Mouse (Mus musculus): Measurements from ENCODE around the gene Zscan2.
A peak's percentile ranks its signal among the peaks of the same experiment; 100 is the strongest.
"Not testable (repeated sequence)": the region's sequence is repeated elsewhere in the genome, so short reads cannot be mapped to it uniquely, and the experiment has no call there.

The Zscan2 gene

DNA sequence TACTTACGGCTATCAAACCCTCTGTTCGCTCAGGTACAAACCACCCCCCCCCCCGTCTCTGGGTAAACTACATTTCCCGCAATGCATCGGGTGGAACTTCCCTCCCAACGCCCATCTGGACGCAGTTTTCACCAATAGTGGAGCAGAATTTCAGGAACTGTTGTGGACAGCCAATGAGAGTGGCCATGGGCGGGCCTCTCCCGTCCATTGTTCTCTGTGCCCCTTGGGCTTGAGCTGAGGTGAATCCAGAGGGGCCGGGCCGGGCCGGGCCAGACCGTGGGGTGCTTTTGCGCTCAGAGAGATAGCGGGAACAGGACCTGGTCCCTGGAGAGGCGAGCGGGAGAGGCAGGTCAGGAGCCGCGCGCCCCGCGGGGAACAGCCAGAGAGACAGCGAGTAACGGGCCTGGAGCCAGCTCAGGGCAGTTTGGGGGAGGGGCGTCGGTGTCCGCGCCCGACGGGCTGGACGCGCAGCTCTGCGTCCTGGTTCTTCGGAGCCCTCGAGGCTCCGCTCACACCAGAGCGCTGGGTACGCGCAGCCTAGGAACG is at the start of gene Zscan2:
Gene Zscan2 (plus strand): TSS at position 192 of the 546 bp plus-strand sequence.
- peak; percentile 89 for DNase-seq

DNA sequence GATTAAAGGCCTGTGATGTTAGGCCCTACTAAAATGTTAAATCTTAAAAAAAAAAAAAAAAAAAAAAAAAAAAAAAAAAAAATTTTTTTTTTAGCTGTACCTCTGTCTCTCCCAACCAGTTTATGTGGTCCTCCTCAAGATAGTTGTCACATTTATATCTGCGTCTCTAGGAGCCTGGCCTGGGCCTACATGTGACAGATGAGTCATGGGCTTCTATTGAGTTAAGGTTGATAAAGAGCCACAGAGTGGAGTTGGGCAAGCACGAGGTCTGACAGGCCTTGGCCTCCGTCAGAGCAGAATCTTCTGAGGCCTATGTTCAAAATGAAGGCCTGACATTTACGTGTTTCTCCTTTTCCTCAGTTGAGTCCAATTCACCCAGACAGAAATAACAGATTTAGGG is 47.3 kb upstream of the Zscan2 start:
- DNase-seq: no peak

DNA sequence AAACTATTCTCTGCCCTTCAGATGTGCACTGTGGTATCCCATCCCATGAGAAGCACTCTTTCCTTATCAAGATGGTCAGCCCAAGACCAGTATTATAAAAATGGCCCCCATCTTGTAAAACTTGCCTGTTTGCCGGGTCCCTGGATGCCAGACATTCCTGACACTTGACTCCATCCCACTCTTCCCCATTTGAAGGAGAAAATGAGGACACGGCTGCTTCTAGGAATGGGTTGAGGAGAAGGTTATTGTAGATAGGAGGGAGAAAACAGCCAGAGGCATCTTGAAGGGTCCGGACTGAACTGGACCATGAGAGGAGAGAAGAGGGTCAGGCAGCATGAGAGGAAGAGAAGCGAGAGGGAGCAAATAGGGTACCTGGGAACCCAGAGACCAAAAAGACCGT is 44.1 kb upstream of the Zscan2 start:
- no peak for DNase-seq

DNA sequence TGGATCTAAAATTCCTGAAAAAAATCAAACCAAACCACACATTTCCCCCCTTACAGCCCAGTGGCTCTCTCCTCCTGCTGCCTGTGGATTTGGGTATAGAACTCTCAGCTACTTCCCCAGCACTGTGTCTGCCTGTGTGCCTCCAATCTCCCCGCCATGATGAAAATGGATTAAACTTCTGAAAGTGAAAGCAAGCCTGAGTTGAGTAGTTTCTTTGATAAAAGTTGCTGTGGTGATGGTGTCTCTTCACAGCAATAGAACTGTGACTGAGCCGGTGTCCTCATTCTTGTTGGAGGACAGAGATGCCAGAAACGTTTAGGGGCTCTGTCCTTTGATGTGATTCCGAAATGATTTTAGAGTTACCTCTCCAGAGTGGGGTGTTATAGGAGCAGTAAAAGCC is 39.9 kb upstream of the Zscan2 start:
- DNase-seq: no peak

GRCm38 (mm10) chr7:80823267-80823666 is 37.5 kb upstream of the Zscan2 start:
- DNase-seq: no peak

- no peak for DNase-seq
Observed at GRCm38 (mm10) chr7:80823875-80824682, 36.6 kb upstream of the Zscan2 start.

- no peak for DNase-seq
Observed at GRCm38 (mm10) chr7:80825843-80826403, 34.8 kb upstream of the Zscan2 start, which contains the start of gene Iqgap1. Iqgap1 (minus strand) TSS chr7:80825974.

- no peak for DNase-seq
Observed at GRCm38 (mm10) chr7:80828146-80828860, 32.4 kb upstream of the Zscan2 start.

- no peak for DNase-seq
Observed at GRCm38 (mm10) chr7:80830193-80830803, 30.4 kb upstream of the Zscan2 start.

DNA sequence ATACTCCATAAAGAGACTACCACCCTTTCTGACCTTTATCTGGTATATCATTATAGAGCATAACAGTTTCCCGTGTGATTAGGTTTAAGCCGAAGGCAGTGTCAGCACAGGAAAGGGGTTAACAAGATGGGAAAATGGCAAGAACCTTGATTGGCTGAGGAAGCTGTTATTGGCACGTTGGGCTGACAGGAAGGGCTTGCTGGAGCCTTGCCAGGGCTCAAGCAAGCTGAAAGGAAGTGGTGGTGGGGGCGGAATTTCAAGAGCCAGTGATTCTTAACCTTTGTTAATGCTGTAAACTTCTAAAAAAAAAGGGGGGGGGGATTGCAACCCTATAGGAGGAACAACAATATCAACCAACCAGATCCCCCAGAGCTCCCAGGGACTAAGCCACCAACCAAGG is 28.5 kb upstream of the Zscan2 start:
- no peak for DNase-seq

GRCm38 (mm10) chr7:80832996-80833650 is 27.6 kb upstream of the Zscan2 start:
- not testable (repeated sequence) for DNase-seq

GRCm38 (mm10) chr7:80833651-80834532 is 26.8 kb upstream of the Zscan2 start:
- DNase-seq: no peak

DNA sequence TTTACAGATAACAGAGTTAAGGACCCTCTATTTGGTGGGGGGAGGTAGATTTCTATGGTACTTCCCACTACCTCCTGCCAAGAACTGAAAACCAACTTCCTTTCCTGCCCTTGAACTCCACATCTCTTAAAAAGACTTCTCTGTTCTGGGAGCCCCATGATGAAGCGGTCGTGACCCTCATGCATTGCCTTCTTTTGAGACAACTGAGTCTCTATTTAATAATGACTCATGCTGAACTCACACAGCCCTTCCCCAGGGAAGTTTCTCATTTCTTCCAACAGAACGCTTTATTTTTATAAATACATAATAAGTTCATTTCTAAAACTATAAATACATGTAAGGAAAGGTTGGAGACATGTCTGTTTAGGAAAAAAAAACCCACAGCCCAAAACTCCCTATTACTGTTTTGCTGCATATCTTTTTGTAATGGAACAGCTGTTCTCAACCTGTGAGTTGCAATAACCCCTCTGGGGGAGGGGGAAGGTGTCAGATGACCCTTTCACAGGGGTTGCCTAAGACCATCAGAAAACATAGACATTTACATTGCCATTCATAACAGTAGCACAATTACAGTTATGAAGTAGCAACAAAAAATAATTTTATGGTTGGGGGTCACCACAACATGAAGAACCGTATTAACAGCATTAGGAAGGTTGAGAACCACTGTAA is 24.6 kb upstream of the Zscan2 start:
- DNase-seq: no peak

GRCm38 (mm10) chr7:80837736-80838135 is 23.0 kb upstream of the Zscan2 start:
- DNase-seq: no peak

- DNase-seq: no peak
Observed at GRCm38 (mm10) chr7:80838247-80838646, 22.5 kb upstream of the Zscan2 start.

DNA sequence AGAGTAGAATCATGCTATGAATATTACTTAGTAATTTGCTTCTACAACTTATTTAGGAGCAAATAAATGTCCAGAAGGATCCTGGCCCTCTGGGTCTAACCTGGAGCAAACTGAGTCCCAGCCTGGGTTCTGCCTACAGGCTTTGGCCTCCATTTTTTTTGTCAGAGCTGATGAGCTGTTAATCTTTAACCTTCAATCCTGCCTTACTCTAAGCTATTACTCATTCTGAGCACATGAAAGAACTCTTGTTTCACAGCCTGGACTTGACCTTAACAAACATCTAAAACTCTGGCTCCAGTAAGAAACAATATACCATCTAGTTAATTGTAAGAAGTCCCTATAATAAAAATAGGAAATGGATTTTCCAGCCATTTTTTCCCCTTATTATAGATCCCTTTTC is 21.0 kb upstream of the Zscan2 start:
- no peak for DNase-seq

DNA sequence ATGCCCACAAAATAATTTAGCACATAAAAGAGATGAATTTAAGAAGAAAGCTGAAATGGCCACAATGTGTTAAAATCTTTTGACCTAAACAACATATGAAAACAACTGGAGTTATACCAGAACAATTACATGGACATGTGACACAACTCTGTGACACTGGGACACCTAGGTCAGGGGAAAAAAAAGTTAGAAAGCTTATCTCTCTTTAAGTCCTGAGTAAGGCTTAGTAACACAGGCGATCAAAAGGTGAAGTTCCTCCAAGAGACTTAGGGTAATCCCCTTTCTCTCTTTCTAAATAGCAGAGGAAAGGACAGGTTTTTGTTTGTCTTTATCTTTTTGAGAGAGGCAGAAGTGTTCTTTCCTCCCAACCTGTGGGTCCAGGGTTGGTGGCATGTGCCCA is 20.5 kb upstream of the Zscan2 start:
- no peak for DNase-seq

DNA sequence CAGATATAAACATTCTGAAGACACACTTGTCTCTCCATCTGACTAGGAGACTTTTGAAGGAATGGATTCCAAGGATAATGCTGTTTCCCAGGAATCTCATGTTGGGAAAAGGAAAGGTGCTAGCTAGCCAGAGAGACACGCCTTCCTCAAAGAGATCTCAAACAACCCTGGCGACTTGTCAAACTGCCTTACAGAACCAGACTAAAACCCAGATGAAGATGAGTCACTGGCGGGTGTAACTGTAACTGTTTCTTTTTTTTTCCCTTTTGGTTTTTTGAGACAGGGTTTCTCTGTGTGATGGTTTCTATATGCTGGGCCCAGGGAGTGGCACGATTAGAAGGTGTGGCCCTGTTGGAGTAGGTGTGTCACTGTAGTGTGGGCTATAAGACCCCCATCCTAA is 19.8 kb upstream of the Zscan2 start:
- no peak for DNase-seq

DNA sequence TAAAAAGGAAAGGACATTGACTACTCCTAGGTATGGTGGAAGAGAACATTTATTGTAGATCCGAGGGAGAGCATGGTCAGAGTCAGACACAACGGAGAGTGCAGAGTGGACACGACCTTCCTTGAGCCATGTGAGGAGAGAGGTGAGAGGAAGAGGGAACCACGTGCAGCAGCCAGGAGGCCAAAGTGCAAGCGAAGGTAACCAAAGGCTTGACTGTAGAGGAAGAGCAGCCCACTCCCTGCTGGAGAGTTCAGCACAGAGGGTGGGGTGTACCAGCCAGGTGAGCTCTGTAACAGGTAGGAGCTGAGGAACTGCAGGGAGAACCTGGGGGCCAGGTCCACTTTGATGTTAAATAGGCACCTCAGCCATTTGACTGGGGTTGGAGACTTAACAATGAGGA is 18.6 kb upstream of the Zscan2 start:
- DNase-seq: no peak

- DNase-seq: no peak
Observed at GRCm38 (mm10) chr7:80843176-80843575, 17.5 kb upstream of the Zscan2 start.

Measured in right cerebral cortex, postnatal 25 days (tissue).